Mouse (Mus musculus): ENCODE measurements around the gene 4930512M02Rik. TPM values are rescaled to one million over a fixed set of nuclear protein-coding genes. Genes with fewer than 3 reads are reported as not detected.

Gene 4930512M02Rik
- polyA plus RNA-seq, 1 experiment = not detected

DNA sequence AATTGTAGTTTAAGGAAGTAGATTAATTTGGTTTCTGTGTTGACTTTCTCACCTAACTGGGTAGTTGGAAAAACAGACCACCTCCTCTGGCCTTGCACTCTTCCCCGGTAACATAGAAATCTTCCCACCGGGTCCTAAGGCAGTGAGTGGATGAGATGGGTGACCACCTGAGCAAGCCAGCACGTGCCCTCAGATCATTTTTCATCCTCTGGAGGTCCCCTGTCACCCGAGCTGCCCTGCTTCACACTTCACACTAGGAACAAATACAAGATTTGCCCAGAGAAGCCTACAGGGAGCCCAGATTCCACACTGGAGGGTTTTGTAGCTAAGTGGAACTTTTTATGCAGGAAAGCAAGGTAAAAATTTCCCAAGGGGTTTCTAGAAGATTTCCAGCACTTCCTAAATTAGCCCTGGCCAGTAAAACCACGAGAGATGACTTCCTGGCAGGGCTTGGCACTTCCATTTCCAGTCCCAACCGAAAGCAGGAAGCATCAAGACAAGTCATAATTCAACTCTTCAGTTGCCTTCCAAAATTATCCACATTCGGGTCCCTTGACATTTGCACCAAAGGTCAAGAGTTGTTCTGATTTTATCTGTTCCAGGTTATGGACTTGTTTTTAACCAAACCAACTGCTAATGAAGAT is 79.9 kb downstream of the 4930512M02Rik start:
- H3K27ac ChIP-seq (replicated peaks; ENCODE audit: low read depth, low read length) = no peak overlapping the region

DNA sequence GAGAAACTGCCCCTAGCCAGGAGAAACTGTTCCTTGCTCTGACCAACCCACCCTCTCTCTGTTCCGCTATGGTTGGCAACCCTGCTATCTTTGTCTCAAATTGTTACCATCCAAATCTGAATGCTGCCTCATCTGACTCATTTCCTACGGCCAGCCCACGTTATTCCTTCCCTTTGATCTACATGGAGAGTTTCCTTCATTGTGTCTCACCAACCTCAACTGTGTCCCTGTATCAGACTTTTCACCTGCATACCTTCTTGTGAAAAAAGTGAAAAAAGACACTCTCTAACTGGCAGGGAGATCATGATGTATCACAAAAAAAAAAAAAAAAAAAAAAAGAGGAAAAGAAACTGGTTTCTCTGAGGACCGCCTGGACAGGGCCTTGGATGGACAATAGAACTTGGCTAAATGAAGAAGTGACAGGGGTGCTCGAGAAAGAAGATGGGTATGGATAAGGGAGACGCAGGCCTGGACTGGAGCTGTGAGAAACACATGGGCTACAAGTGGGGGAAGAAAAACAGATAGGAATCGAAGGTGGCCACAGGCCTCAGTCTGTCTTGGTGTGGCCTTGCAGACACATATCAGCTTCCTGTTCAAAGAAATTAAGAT is 80.6 kb downstream of the 4930512M02Rik start:
- Histone ChIP-seq H3K27ac (replicated peaks; ENCODE audit: low read depth, low read length) (no peak overlapping the region), H3K4me3 (ENCODE audit: insufficient read depth, low read depth, low read length) (no peak overlapping the region), H3K4me1 (ENCODE audit: control insufficient read depth, insufficient read depth, insufficient read length, low read length) (no peaks in the 10 kb centered on the region)

More for the DNA sequence above, 79.9 kb downstream of the 4930512M02Rik start:
- Histone ChIP-seq H3K4me1 (ENCODE audit: control insufficient read depth, insufficient read depth, insufficient read length, low read length) (no peaks in the 10 kb centered on the region), H3K4me3 (ENCODE audit: insufficient read depth, low read depth, low read length) (no peak overlapping the region)

DNA sequence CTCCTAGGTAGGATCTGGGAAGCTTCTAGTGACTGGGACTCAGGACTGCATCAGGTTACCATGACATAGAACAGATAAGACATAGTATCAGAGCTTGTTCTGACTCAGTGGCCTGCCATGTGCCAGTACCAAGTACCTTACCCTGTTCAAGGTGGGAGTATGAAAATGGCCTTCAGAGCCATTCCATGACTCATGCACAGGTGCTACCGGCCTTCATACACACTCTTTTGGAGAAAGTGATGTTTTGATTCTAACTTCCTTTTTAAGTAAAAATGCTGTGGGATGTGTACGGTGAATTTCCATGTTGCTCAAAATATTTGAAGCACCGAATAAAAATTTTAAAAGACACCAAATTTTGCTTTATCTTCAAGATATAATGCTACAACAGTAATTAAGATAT is 81.7 kb downstream of the 4930512M02Rik start:
- H3K27ac ChIP-seq (replicated peaks; ENCODE audit: low read depth, low read length) = no peak overlapping the region
- H3K4me3 ChIP-seq (ENCODE audit: insufficient read depth, low read depth, low read length) = no peak overlapping the region
- H3K4me1 ChIP-seq (ENCODE audit: control insufficient read depth, insufficient read depth, insufficient read length, low read length) = no peaks in the 10 kb centered on the region

Other genes starting within 250 kb of the 4930512M02Rik start
- gene Spata48, start 165.7 kb downstream of the 4930512M02Rik start, polyA plus RNA-seq (2012; ENCODE audit: insufficient read depth, insufficient read length, missing spikeins) = 2.1 TPM in 1 of 2 replicates, not detected in the other
- gene Zpbp, start 165.4 kb downstream of the 4930512M02Rik start, polyA plus RNA-seq (2012; ENCODE audit: insufficient read depth, insufficient read length, missing spikeins) = 0.71 TPM in 1 of 2 replicates, not detected in the other
- gene Ikzf1, start 57.2 kb upstream of the 4930512M02Rik start, polyA plus RNA-seq (2012; ENCODE audit: insufficient read depth, insufficient read length, missing spikeins) = 1.3 and 1.4 TPM in 2 replicates
- 0.79 TPM in 1 of 2 replicates, not detected in the other for gene Fignl1, start 181.1 kb upstream of the 4930512M02Rik start, polyA plus RNA-seq (2012; ENCODE audit: insufficient read depth, insufficient read length, missing spikeins)